Mouse (Mus musculus): ENCODE measurements around the gene Timp4. TPM values are rescaled to one million over a fixed set of nuclear protein-coding genes. Genes with fewer than 3 reads are reported as not detected.

Gene Timp4
- polyA plus RNA-seq, 1 experiment = 3.1 TPM

DNA sequence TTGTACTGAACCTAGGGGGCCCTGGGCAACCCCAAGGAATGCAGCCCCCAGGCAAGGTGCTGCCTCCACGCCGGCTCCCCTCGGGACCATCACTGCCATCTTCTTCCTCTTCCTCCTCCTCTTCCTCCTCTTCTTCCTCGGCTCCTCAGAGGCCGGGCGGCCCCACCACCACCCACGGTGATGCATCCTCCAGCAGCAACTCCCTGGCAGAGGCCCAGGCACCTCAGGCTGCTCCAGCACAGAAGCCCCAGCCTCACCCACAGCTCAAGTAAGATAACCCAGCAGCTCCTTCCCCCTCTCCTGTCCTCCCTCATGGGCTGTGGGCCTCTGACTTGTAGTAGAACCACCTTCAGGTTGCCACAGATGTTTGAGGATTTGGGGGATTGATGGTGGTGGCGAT is 26.1 kb upstream of the Timp4 start:
- WGBS = 60% methylated on average over 8 of the region's 8 CpGs
- Histone ChIP-seq H3K4me1 (ENCODE audit: control insufficient read depth, insufficient read depth, low read length) (no peaks in the 10 kb centered on the region), H3K4me3 (replicated peaks; ENCODE audit: extremely low read depth, low read depth, low read length) (no peak overlapping the region)
- DNase-seq = no peak
- TF ChIP-seq CTCF (IDR thresholded peaks at IDR 0.05; ENCODE audit: insufficient read depth, low read length) = no peak
- no peak for TF ChIP-seq POLR2A (IDR thresholded peaks at IDR 0.05; ENCODE audit: borderline replicate concordance, extremely low read depth, low read depth, low read length)

- Histone ChIP-seq H3K4me3 (replicated peaks; ENCODE audit: extremely low read depth, low read depth, low read length) (no peak overlapping the region), H3K4me1 (ENCODE audit: control insufficient read depth, insufficient read depth, low read length) (no peaks in the 10 kb centered on the region)
- WGBS = 78% methylated on average over 10 of the region's 10 CpGs
- no peak for TF ChIP-seq POLR2A (IDR thresholded peaks at IDR 0.05; ENCODE audit: borderline replicate concordance, extremely low read depth, low read depth, low read length)
- TF ChIP-seq CTCF (IDR thresholded peaks at IDR 0.05; ENCODE audit: insufficient read depth, low read length) = no peak
- DNase-seq = no peak
Measured at GRCm38 (mm10) chr6:115275116-115275815, 23.3 kb upstream of the Timp4 start.

GRCm38 (mm10) chr6:115274705-115275104 is 22.7 kb upstream of the Timp4 start:
- Histone ChIP-seq H3K4me1 (ENCODE audit: control insufficient read depth, insufficient read depth, low read length) (no peaks in the 10 kb centered on the region), H3K4me3 (replicated peaks; ENCODE audit: extremely low read depth, low read depth, low read length) (no peak overlapping the region)
- 56% methylated on average over 9 of the region's 9 CpGs for WGBS
- TF ChIP-seq CTCF (IDR thresholded peaks at IDR 0.05; ENCODE audit: insufficient read depth, low read length) = no peak
- TF ChIP-seq POLR2A (IDR thresholded peaks at IDR 0.05; ENCODE audit: borderline replicate concordance, extremely low read depth, low read depth, low read length) = no peak
- no peak for DNase-seq

DNA sequence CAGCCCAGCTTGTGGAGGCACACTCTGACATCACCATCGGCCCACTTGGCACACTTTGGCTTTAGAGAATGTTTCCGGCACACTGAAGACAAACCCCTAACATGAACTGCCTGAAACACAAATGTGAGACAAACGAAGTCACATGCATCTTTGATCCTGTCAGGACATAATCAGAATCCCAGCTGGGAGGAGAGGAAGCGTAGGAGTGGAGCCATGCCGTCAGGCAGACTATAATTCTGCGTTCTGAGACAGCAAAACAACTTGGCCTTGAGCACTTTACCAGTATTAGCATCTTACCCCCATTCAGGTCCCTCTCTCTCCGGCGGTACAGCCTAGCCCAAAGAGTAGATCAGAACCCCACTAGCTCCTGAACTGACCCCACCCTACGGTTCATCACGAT is 21.3 kb upstream of the Timp4 start:
- no peak for TF ChIP-seq POLR2A (IDR thresholded peaks at IDR 0.05; ENCODE audit: borderline replicate concordance, extremely low read depth, low read depth, low read length)
- 83% methylated on average over 10 of the region's 10 CpGs for WGBS
- Histone ChIP-seq H3K4me1 (ENCODE audit: control insufficient read depth, insufficient read depth, low read length) (no peaks in the 10 kb centered on the region), H3K4me3 (replicated peaks; ENCODE audit: extremely low read depth, low read depth, low read length) (no peak overlapping the region)
- no peak for DNase-seq

GRCm38 (mm10) chr6:115271866-115272271 is 19.9 kb upstream of the Timp4 start:
- 7% methylated on average over 4 of the region's 4 CpGs for WGBS
- H3K4me3 ChIP-seq (replicated peaks; ENCODE audit: extremely low read depth, low read depth, low read length) = no peak overlapping the region
- peak; percentile 33 for DNase-seq
- TF ChIP-seq CTCF (IDR thresholded peaks at IDR 0.05; ENCODE audit: insufficient read depth, low read length) = no peak
- TF ChIP-seq POLR2A (IDR thresholded peaks at IDR 0.05; ENCODE audit: borderline replicate concordance, extremely low read depth, low read depth, low read length) = no peak
- H3K4me1 ChIP-seq (ENCODE audit: control insufficient read depth, insufficient read depth, low read length) = no peaks in the 10 kb centered on the region

GRCm38 (mm10) chr6:115271326-115271725 is 19.3 kb upstream of the Timp4 start:
- TF ChIP-seq CTCF (IDR thresholded peaks at IDR 0.05; ENCODE audit: insufficient read depth, low read length) (no peak), POLR2A (IDR thresholded peaks at IDR 0.05; ENCODE audit: borderline replicate concordance, extremely low read depth, low read depth, low read length) (no peak)
- no peak overlapping the region for H3K4me3 ChIP-seq (replicated peaks; ENCODE audit: extremely low read depth, low read depth, low read length)
- H3K4me1 ChIP-seq (ENCODE audit: control insufficient read depth, insufficient read depth, low read length) = no peaks in the 10 kb centered on the region
- no peak for DNase-seq
- WGBS = 76% methylated on average over 3 of the region's 3 CpGs

DNA sequence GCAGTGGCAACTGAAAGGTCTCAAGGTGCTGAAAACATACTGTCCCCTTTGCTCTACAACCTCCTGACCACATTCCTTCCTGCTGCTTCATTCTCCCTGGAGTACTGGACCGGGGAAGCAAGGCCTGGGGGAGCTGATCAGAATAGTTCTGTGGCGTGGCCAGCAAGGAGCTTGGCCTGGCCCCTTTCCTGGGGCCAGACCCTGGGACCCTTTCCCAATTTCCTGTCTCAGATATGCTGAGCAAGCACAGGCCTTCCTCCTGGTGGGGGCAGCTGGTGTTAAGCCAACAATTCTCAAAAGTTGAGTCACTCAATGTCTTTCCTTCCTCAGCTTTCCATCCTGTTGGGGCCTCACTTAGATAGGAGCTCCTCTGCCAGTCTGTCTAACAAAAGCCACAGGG is 18.1 kb upstream of the Timp4 start:
- no peak for DNase-seq
- Histone ChIP-seq H3K4me3 (replicated peaks; ENCODE audit: extremely low read depth, low read depth, low read length) (no peak overlapping the region), H3K4me1 (ENCODE audit: control insufficient read depth, insufficient read depth, low read length) (no peaks in the 10 kb centered on the region)
- TF ChIP-seq POLR2A (IDR thresholded peaks at IDR 0.05; ENCODE audit: borderline replicate concordance, extremely low read depth, low read depth, low read length) (no peak), CTCF (IDR thresholded peaks at IDR 0.05; ENCODE audit: insufficient read depth, low read length) (no peak)
- WGBS = 46% methylated on average over 2 of the region's 2 CpGs

- TF ChIP-seq CTCF (IDR thresholded peaks at IDR 0.05; ENCODE audit: insufficient read depth, low read length) = no peak
- no peak for TF ChIP-seq POLR2A (IDR thresholded peaks at IDR 0.05; ENCODE audit: borderline replicate concordance, extremely low read depth, low read depth, low read length)
- no peak overlapping the region for H3K4me3 ChIP-seq (replicated peaks; ENCODE audit: extremely low read depth, low read depth, low read length)
- H3K4me1 ChIP-seq (ENCODE audit: control insufficient read depth, insufficient read depth, low read length) = no peaks in the 10 kb centered on the region
- 69% methylated on average over 5 of the region's 5 CpGs for WGBS
- DNase-seq = no peak
Measured at GRCm38 (mm10) chr6:115269561-115269960, 17.6 kb upstream of the Timp4 start.

GRCm38 (mm10) chr6:115268551-115269385 is 16.8 kb upstream of the Timp4 start:
- Histone ChIP-seq H3K4me3 (replicated peaks; ENCODE audit: extremely low read depth, low read depth, low read length) (no peak overlapping the region), H3K4me1 (ENCODE audit: control insufficient read depth, insufficient read depth, low read length) (no peaks in the 10 kb centered on the region)
- 88% methylated on average over 10 of the region's 10 CpGs for WGBS
- TF ChIP-seq CTCF (IDR thresholded peaks at IDR 0.05; ENCODE audit: insufficient read depth, low read length) = no peak
- TF ChIP-seq POLR2A (IDR thresholded peaks at IDR 0.05; ENCODE audit: borderline replicate concordance, extremely low read depth, low read depth, low read length) = no peak
- no peak for DNase-seq

- 51% methylated on average over 2 of the region's 2 CpGs for WGBS
- H3K4me1 ChIP-seq (ENCODE audit: control insufficient read depth, insufficient read depth, low read length) = no peaks in the 10 kb centered on the region
- DNase-seq = peak; percentile 59
- H3K4me3 ChIP-seq (replicated peaks; ENCODE audit: extremely low read depth, low read depth, low read length) = no peak overlapping the region
- TF ChIP-seq POLR2A (IDR thresholded peaks at IDR 0.05; ENCODE audit: borderline replicate concordance, extremely low read depth, low read depth, low read length) (no peak), CTCF (IDR thresholded peaks at IDR 0.05; ENCODE audit: insufficient read depth, low read length) (peak; percentile 85)
Measured at GRCm38 (mm10) chr6:115267916-115268315, 15.9 kb upstream of the Timp4 start.

Measured in lung, adult 2 months (tissue).